Mouse (Mus musculus): Measurements from ENCODE around the gene Ldlrap1.

GRCm38 (mm10) chr4:134692388-134692787 is 75.4 kb downstream of the Ldlrap1 start:
- TF ChIP-seq POLR2AphosphoS2 (IDR thresholded peaks at IDR 0.05; ENCODE audit: insufficient read length, low read depth) = no peak
- TF ChIP-seq USF1 (IDR thresholded peaks at IDR 0.05; ENCODE audit: low read depth) = no peak
- no peak for TF ChIP-seq POLR2A (IDR thresholded peaks at IDR 0.05; ENCODE audit: insufficient read length, low read depth)
- TF ChIP-seq E2F4 (IDR thresholded peaks at IDR 0.05; ENCODE audit: insufficient read depth) = no peak
- no peak for TF ChIP-seq CEBPB (IDR thresholded peaks at IDR 0.05; ENCODE audit: insufficient read depth, poor library complexity, severe bottlenecking)
- no peak for TF ChIP-seq REST (IDR thresholded peaks at IDR 0.05; ENCODE audit: insufficient read depth, insufficient read length)
- TF ChIP-seq MAX (IDR thresholded peaks at IDR 0.05; ENCODE audit: low read depth) = no peak
